Mouse (Mus musculus): ENCODE data around the gene Polrmt.

DNA sequence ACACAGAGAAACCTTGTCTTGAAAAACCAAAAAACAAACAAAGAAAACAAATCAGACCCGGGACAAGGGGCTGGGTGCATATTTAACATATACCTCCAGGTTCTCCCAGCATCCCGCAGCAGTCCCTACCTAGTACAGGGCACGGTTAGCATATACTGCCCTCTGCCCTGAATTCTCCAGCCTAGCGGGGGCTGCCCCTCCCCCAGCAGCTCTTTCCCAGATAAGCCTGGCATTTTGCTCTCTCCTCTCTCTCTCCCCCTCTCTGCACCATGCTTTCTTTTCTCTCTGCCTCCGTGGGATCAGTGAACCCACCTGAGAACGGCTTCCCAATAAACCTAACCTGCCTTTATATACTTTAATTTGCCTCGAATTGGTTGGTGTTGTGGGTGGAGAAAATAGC is 45.7 kb downstream of the Polrmt start:
- TF ChIP-seq CTCF (IDR thresholded peaks at IDR 0.05; ENCODE audit: low read depth, low read length) (no peak), TAL1 (conservative IDR thresholded peaks at IDR 0.05; ENCODE audit: low read depth, low read length) (no peak), GATA2 (IDR thresholded peaks at IDR 0.05; ENCODE audit: borderline replicate concordance, low read depth, low read length) (no peak), GATA1 (IDR thresholded peaks at IDR 0.05; ENCODE audit: borderline replicate concordance, low read length) (no peak)
